Mouse (Mus musculus) CH12.LX (cell line): ENCODE data around the gene Eif2b4. TPM values are rescaled to one million over a fixed set of nuclear protein-coding genes. Genes with fewer than 3 reads are reported as not detected.

ENCODE experiments used
- DNase-seq: peaks from one replicate; pipeline ENCODE4 v3.0.0-alpha.2; 2013; ENCODE audit errors: extremely low read depth
- H3K27ac ChIP-seq: 2 replicates; pipeline ENCODE4 v1.5.1; 2012; ENCODE audit warnings: low read depth, mild to moderate bottlenecking, control low read depth, moderate library complexity; ENCODE audit not compliant: insufficient read depth
- H3K27me3 ChIP-seq: replicated peaks from 2 replicates; pipeline ENCODE3; 2012; ENCODE audit warnings: inconsistent platforms
- H3K36me3 ChIP-seq, 2 experiments: replicated peaks in 1 of 2; 2 replicates each; pipeline versions ENCODE3 to v1.6.1; 2012; ENCODE audit warnings: inconsistent platforms in 1 of 2, low read length in 1 of 2, mild to moderate bottlenecking in 1 of 2, mixed read lengths in 1 of 2, moderate library complexity in 1 of 2; ENCODE audit not compliant: control insufficient read depth in 1 of 2, insufficient read depth in 1 of 2
- H3K4me1 ChIP-seq, 2 experiments: 2 replicates each; pipeline ENCODE4 v1.6.1; 2012; ENCODE audit warnings: inconsistent platforms in 1 of 2, moderate library complexity in 1 of 2; ENCODE audit not compliant: insufficient read depth in 2 of 2, control insufficient read depth in 1 of 2
- H3K4me2 ChIP-seq: 2 replicates; pipeline ENCODE4 v1.6.1; 2012; ENCODE audit warnings: low read depth, mild to moderate bottlenecking, control low read depth; ENCODE audit not compliant: poor library complexity, insufficient read depth, severe bottlenecking
- H3K4me3 ChIP-seq, 3 experiments: fragments of 150-350 bp in 1 of 3; sonication (generic) in 1 of 3; replicated peaks in 1 of 3; 2 replicates each; pipeline versions ENCODE3 to v1.5.1; 2011 to 2012; ENCODE audit warnings: low read depth in 2 of 3, low read length in 2 of 3, mild to moderate bottlenecking in 2 of 3, moderate library complexity in 2 of 3, control low read depth in 1 of 3, improper control_type of control experiment in 1 of 3, inconsistent platforms in 1 of 3, mixed read lengths in 1 of 3; ENCODE audit not compliant: poor library complexity in 1 of 3
- H3K79me2 ChIP-seq: replicated peaks from 2 replicates; pipeline ENCODE4 v1.6.1; 2012; ENCODE audit warnings: mild to moderate bottlenecking, moderate library complexity; ENCODE audit not compliant: control insufficient read depth, poor library complexity, insufficient read depth, severe bottlenecking; ENCODE audit errors: extremely low read depth
- H3K9ac ChIP-seq: 2 replicates; pipeline ENCODE4 v1.6.1; 2012; ENCODE audit warnings: low read depth, mild to moderate bottlenecking, control low read depth, moderate library complexity; ENCODE audit not compliant: insufficient read depth
- H3K9me3 ChIP-seq: replicated peaks from 2 replicates; pipeline ENCODE3; 2012; ENCODE audit warnings: low read length, inconsistent platforms, mixed read lengths
- CHD2 ChIP-seq: IDR thresholded peaks from 2 replicates; pipeline ENCODE4 v1.6.1; 2011; ENCODE audit warnings: low read length, improper control_type of control experiment
- GABPA ChIP-seq: IDR thresholded peaks from 2 replicates; pipeline ENCODE4 v1.6.1; 2012; ENCODE audit warnings: low read depth, low read length, improper control_type of control experiment, inconsistent platforms; ENCODE audit not compliant: insufficient replicate concordance
- IRF4 ChIP-seq: IDR thresholded peaks from 2 replicates; pipeline ENCODE4 v1.6.1; 2014; ENCODE audit warnings: low read depth, mild to moderate bottlenecking, inconsistent platforms, low read length, improper control_type of control experiment
- JUN ChIP-seq: IDR thresholded peaks from 2 replicates; pipeline ENCODE4 v1.6.1; 2011; ENCODE audit warnings: low read depth, mild to moderate bottlenecking, low read length, improper control_type of control experiment, moderate library complexity; ENCODE audit not compliant: insufficient read depth
- MAX ChIP-seq: IDR thresholded peaks from 2 replicates; pipeline ENCODE4 v1.6.1; 2011; ENCODE audit warnings: low read length, improper control_type of control experiment
- MAZ ChIP-seq: IDR thresholded peaks from 2 replicates; pipeline ENCODE4 v1.6.1; 2012; ENCODE audit warnings: low read depth, mild to moderate bottlenecking, inconsistent platforms, low read length, improper control_type of control experiment, moderate library complexity
- MYC ChIP-seq: IDR thresholded peaks from 2 replicates; pipeline ENCODE4 v1.6.1; 2011; ENCODE audit warnings: low read depth, mild to moderate bottlenecking, improper control_type of control experiment, low read length
- NELFE ChIP-seq: IDR thresholded peaks from 2 replicates; pipeline ENCODE4 v1.6.1; 2011; ENCODE audit warnings: low read depth, low read length, improper control_type of control experiment
- RAD21 ChIP-seq: IDR thresholded peaks from 2 replicates; pipeline ENCODE4 v1.6.1; 2011; ENCODE audit warnings: low read depth, mild to moderate bottlenecking, low read length, improper control_type of control experiment, moderate library complexity
- SIN3A ChIP-seq: IDR thresholded peaks from 2 replicates; pipeline ENCODE4 v1.6.1; 2012; ENCODE audit warnings: low read length, improper control_type of control experiment, inconsistent platforms
- TBP ChIP-seq: conservative IDR thresholded peaks from 2 replicates; pipeline ENCODE4 v1.6.1; 2011; ENCODE audit warnings: low read depth, low read length, improper control_type of control experiment
- TCF12 ChIP-seq: IDR thresholded peaks from 2 replicates; pipeline ENCODE4 v1.6.1; 2014; ENCODE audit warnings: low read depth, mild to moderate bottlenecking, inconsistent platforms, low read length, improper control_type of control experiment
- UBTF ChIP-seq: IDR thresholded peaks from 2 replicates; pipeline ENCODE4 v1.6.1; 2012; ENCODE audit warnings: low read depth, mild to moderate bottlenecking, inconsistent platforms, low read length, improper control_type of control experiment, moderate library complexity
- USF1 ChIP-seq: IDR thresholded peaks from 2 replicates; pipeline ENCODE4 v1.6.1; 2014; ENCODE audit warnings: low read depth, mild to moderate bottlenecking, inconsistent platforms, low read length, improper control_type of control experiment
- ZC3H11A ChIP-seq: IDR thresholded peaks from 2 replicates; pipeline ENCODE4 v1.6.1; 2012; ENCODE audit warnings: low read depth, mild to moderate bottlenecking, inconsistent platforms, low read length, improper control_type of control experiment
- ZKSCAN1 ChIP-seq: IDR thresholded peaks from 2 replicates; pipeline ENCODE4 v1.6.1; 2012; ENCODE audit warnings: low read depth, inconsistent platforms, low read length, improper control_type of control experiment, borderline replicate concordance
- dilution Hi-C: fragments of 300-500 bp; cut with MboI; formaldehyde crosslinking; loops from 2 replicates; pipeline ENCODE4 v1.14.3; 2020; ENCODE audit warnings: low sequenced_read_pairs; ENCODE audit not compliant: extremely low pct_unique_long_range_greater_than_20kb, extremely low pct_ligation_motif_present
- in situ Hi-C: fragments of 300-500 bp; cut with MboI; formaldehyde crosslinking; loops from 3 replicates; pipeline ENCODE4 v1.14.3; 2019; ENCODE audit warnings: low sequenced_read_pairs, low pct_ligation_motif_present, low pct_unique_long_range_greater_than_20kb, mixed read lengths
- polyA plus RNA-seq: library from polyadenylated mRNA; unstranded; fragments of >175 nt; gene quantifications from 2 replicates; pipeline ENCODE4 v1.2.1, GENCODE M21; 2012; ENCODE audit warnings: low read depth; ENCODE audit not compliant: insufficient read length
- total RNA-seq, 2 experiments: library from RNA; depleted of rRNA; stranded (reverse); fragments of 300-350 nt in 1 of 2; fragments of >200 nt in 1 of 2; gene quantifications; 2 replicates each; pipeline ENCODE4 v1.2.3; 2012 to 2014

The Eif2b4 gene
- total and polyA plus RNA-seq, 3 experiments = 26.8 to 99.5 (median 56.8) TPM

DNA sequence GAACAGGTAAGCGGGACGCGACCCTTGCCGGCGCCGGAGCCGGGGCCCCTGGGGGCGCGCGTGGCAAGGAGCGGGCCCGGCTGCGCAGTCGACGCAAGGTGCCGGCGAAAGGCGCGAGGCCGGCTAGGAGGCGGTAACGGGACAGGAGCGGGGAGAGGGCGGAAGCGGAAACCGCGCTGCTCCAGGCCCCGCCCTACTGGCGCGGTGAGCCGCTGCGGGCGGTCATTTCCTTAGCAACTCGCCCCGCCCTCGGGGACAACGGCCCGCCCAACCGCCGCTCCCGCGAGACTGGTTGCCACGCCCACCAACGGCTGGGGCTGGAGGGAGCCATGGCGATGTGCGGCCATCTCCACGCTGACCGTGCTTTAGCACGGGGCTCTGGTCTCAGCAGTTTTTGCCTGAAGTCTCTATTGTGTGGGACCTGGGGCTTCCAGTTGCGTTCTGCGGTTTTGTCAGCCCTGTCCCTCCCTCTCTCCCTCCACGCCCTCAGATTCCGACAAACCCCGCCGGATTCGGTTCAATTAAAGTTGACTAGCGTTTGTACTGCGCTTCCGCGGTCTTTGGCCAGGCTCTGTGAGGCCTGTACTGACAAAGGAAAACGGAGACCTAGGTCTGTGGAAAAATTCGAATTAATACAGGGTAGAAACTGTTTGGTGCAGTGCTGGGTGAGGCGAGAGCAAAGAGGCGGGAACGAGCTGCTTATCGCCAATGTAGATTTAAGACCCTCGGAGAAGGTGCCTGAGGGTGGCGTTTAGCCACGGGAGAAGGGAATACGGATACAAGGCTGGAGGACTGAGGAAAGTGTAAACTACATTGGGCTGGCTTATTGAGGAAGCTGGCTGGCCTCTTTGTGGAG is 27.4 kb upstream of the Eif2b4 start, which contains the start of gene Ppm1g (continued):
- TF ChIP-seq IRF4 = peak; percentile 45; the same call in 1 of the 2 replicates
- TF ChIP-seq UBTF = peak; percentile 58; the same call in 1 of the 2 replicates
- TF ChIP-seq SIN3A = peak; percentile 74
- TF ChIP-seq MAZ = no peak
- peak; percentile 85; the same call in 1 of the 2 replicates for TF ChIP-seq TBP
- peak; percentile 99 for TF ChIP-seq NELFE
- TF ChIP-seq TCF12 = peak; percentile 93; the same call in 1 of the 2 replicates

- H3K4me1 ChIP-seq = peaks cover 0 to 25% of the 10 kb centered on the region in 2 experiments; a peak in 2 of 4 replicates
- H3K9me3 ChIP-seq = no peaks in the 10 kb centered on the region
- no peaks in the 10 kb centered on the region for H3K27me3 ChIP-seq
- DNase-seq = peak; percentile 58
- peak overlapping the region; percentile 75 for H3K9ac ChIP-seq
- H3K4me2 ChIP-seq = 0 out of 2 replicates have a peak overlapping the region, but pooled peaks have one; percentile 40
- H3K79me2 ChIP-seq = peaks cover 49% of the 10 kb centered on the region
- H3K27ac ChIP-seq = peak overlapping the region; percentile 89
- dilution Hi-C loops (no loop called here), in situ Hi-C loops (no loop called here)
- no peak for TF ChIP-seq GABPA
- peak; percentile 8; the same call in 1 of the 2 replicates for TF ChIP-seq TCF12
- TF ChIP-seq NELFE = no peak
- peaks cover 0 to 11% of the 10 kb centered on the region in 2 experiments for H3K36me3 ChIP-seq
- peak overlapping the region; percentile 57 to 93 (median 84) for H3K4me3 ChIP-seq
Observed at GRCm38 (mm10) chr5:31219911-31220447, 26.7 kb upstream of the Eif2b4 start.

DNA sequence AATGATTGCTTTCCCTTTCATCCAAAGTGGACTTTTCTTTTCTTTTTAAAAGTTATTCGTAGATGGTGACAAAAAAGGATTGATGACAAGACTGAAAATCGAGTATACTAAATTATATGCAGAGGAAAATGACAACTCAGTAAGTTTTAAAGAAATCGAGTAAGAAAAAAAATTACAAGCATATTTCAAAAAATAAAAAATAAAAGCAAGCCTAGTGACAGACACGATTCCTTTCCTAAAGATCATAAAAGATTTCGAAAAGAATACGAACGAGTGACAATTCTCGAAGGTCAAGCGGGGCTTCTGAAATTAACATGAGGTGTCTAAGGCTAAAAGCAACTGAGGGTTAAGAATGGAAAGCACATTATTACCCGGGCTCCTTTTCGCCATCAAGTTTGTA is 26.2 kb upstream of the Eif2b4 start:
- Histone ChIP-seq H3K27me3 (no peaks in the 10 kb centered on the region), H3K4me1 (peaks cover 0 to 30% of the 10 kb centered on the region in 2 experiments; a peak in 2 of 4 replicates), H3K4me3 (peak overlapping the region; percentile 57 to 93 (median 84)), H3K79me2 (peaks cover 54% of the 10 kb centered on the region), H3K9me3 (no peaks in the 10 kb centered on the region), H3K36me3 (peaks cover 0 to 15% of the 10 kb centered on the region in 2 experiments), H3K4me2 (peak overlapping the region; percentile 86; the same call in 1 of the 2 replicates), H3K9ac (peak overlapping the region; percentile 75), H3K27ac (no peak overlapping the region)
- no peak for DNase-seq
- in situ Hi-C loops (no loop called here), dilution Hi-C loops (no loop called here)
- TF ChIP-seq NELFE (no peak), SIN3A (no peak), JUN (no peak), ZC3H11A (no peak), MYC (no peak), MAX (no peak), ZKSCAN1 (no peak), CHD2 (no peak), MAZ (no peak), RAD21 (no peak), USF1 (no peak)
